Mouse (Mus musculus) cerebellum, postnatal 4 days (tissue): ENCODE results near the gene D5Ertd579e.
"Not testable (repeated sequence)": the region's sequence is repeated elsewhere in the genome, so short reads cannot be mapped to it uniquely, and the experiment has no call there.

Experiments used
- DNase-seq, 2 experiments: peaks; one replicate each; pipeline ENCODE4 v3.0.0; 2022; ENCODE audit warnings: low spot score in 2 of 2, mixed read lengths in 1 of 2

D5Ertd579e gene

GRCm38 (mm10) chr5:36683586-36683985, 12.2 kb downstream of the D5Ertd579e start:
- no peak for DNase-seq

GRCm38 (mm10) chr5:36681219-36681618, 14.6 kb downstream of the D5Ertd579e start:
- no peak for DNase-seq

- no peak for DNase-seq
These were observed 15.8 kb downstream of the D5Ertd579e start for GRCm38 (mm10) chr5:36679918-36680598.

- DNase-seq: no peak
These were observed 17.0 kb downstream of the D5Ertd579e start for GRCm38 (mm10) chr5:36678799-36679198.

- DNase-seq: no peak
These were observed 17.9 kb downstream of the D5Ertd579e start for GRCm38 (mm10) chr5:36677907-36678306.

GRCm38 (mm10) chr5:36675466-36675865, 20.4 kb downstream of the D5Ertd579e start:
- DNase-seq: no peak

GRCm38 (mm10) chr5:36674658-36675433, 21.0 kb downstream of the D5Ertd579e start:
- DNase-seq: no peak

GRCm38 (mm10) chr5:36669021-36670008, 26.5 kb downstream of the D5Ertd579e start:
- DNase-seq: no peak

GRCm38 (mm10) chr5:36668572-36668971, 27.3 kb downstream of the D5Ertd579e start:
- DNase-seq: no peak

GRCm38 (mm10) chr5:36667986-36668385, 27.8 kb downstream of the D5Ertd579e start:
- not testable (repeated sequence) for DNase-seq

GRCm38 (mm10) chr5:36667165-36667564, 28.7 kb downstream of the D5Ertd579e start:
- DNase-seq: no peak

- not testable (repeated sequence) for DNase-seq
These were observed 29.1 kb downstream of the D5Ertd579e start for GRCm38 (mm10) chr5:36666699-36667098.

GRCm38 (mm10) chr5:36663329-36663728, 32.5 kb downstream of the D5Ertd579e start:
- DNase-seq: no peak

GRCm38 (mm10) chr5:36660977-36661760, 34.7 kb downstream of the D5Ertd579e start:
- DNase-seq: not testable (repeated sequence)

- DNase-seq: no peak
These were observed 70.2 kb downstream of the D5Ertd579e start for GRCm38 (mm10) chr5:36625612-36626011.

- no peak for DNase-seq
These were observed 72.2 kb downstream of the D5Ertd579e start for GRCm38 (mm10) chr5:36623670-36624069.

- DNase-seq: no peak
These were observed 74.8 kb downstream of the D5Ertd579e start for GRCm38 (mm10) chr5:36621058-36621449.

- DNase-seq: no peak
These were observed 75.3 kb downstream of the D5Ertd579e start for GRCm38 (mm10) chr5:36620409-36621057.

- no peak for DNase-seq
These were observed 76.9 kb downstream of the D5Ertd579e start for GRCm38 (mm10) chr5:36618890-36619289.

- no peak for DNase-seq
These were observed 77.5 kb downstream of the D5Ertd579e start for GRCm38 (mm10) chr5:36618356-36618755.
